Mouse (Mus musculus) hindbrain, embryonic 15.5 days (tissue): ENCODE data around the gene Tbcd. TPM values are rescaled to one million over a fixed set of nuclear protein-coding genes. Genes with fewer than 3 reads are reported as not detected.

Experiments
- ATAC-seq: fragments of 200-750 bp; cut with Nextera tagmentation; 2 replicates; pipeline ENCODE4 v1.8.0; 2017; ENCODE audit warnings: low read depth, moderate number of reproducible peaks, moderate TSS enrichment; ENCODE audit not compliant: low FRiP score
- H3K27ac ChIP-seq: fragments of 300-500 bp; sonication (generic); replicated peaks from 2 replicates; pipeline ENCODE4 v1.5.1; 2015; ENCODE audit warnings: mild to moderate bottlenecking, inconsistent platforms
- H3K27me3 ChIP-seq: fragments of 300-500 bp; sonication (generic); 2 replicates; pipeline ENCODE4 v1.6.1; 2015; ENCODE audit warnings: control low read depth, inconsistent platforms
- H3K36me3 ChIP-seq: fragments of 300-500 bp; sonication (generic); 2 replicates; pipeline ENCODE4 v1.6.1; 2015; ENCODE audit warnings: control low read depth, inconsistent platforms
- H3K4me1 ChIP-seq: fragments of 300-500 bp; sonication (generic); replicated peaks from 2 replicates; pipeline ENCODE4 v1.6.1; 2015; ENCODE audit warnings: control low read depth, inconsistent platforms
- H3K4me2 ChIP-seq: fragments of 300-500 bp; sonication (generic); 2 replicates; pipeline ENCODE4 v1.6.1; 2015; ENCODE audit warnings: moderate library complexity, mild to moderate bottlenecking, inconsistent platforms
- H3K4me3 ChIP-seq: fragments of 300-500 bp; sonication (generic); 2 replicates; pipeline ENCODE4 v1.5.1; 2015; ENCODE audit warnings: mild to moderate bottlenecking, inconsistent platforms
- H3K9ac ChIP-seq: fragments of 300-500 bp; sonication (generic); 2 replicates; pipeline ENCODE4 v1.6.1; 2015; ENCODE audit warnings: inconsistent platforms
- H3K9me3 ChIP-seq: fragments of 300-500 bp; sonication (generic); 2 replicates; pipeline ENCODE4 v1.6.1; 2016; ENCODE audit warnings: control low read depth, inconsistent platforms
- WGBS: fragments of 180-500 bp; shearing (Covaris S2); methylation state at CpG from one replicate; pipeline ENCODE4 v1.1.7; 2015; 5-methylcytosine and 5-hydroxymethylcytosine counted together
- polyA plus RNA-seq: library from polyadenylated mRNA; unstranded; fragments of >200 nt; fragmentation: Nextera tagmentation; extraction: Ambion mirVana; gene quantifications from 2 replicates; pipeline ENCODE4 v1.2.1, GENCODE M21; 2015

Tbcd gene
- polyA plus RNA-seq, 1 experiment from 2014 or later, result 63.6 TPM

DNA sequence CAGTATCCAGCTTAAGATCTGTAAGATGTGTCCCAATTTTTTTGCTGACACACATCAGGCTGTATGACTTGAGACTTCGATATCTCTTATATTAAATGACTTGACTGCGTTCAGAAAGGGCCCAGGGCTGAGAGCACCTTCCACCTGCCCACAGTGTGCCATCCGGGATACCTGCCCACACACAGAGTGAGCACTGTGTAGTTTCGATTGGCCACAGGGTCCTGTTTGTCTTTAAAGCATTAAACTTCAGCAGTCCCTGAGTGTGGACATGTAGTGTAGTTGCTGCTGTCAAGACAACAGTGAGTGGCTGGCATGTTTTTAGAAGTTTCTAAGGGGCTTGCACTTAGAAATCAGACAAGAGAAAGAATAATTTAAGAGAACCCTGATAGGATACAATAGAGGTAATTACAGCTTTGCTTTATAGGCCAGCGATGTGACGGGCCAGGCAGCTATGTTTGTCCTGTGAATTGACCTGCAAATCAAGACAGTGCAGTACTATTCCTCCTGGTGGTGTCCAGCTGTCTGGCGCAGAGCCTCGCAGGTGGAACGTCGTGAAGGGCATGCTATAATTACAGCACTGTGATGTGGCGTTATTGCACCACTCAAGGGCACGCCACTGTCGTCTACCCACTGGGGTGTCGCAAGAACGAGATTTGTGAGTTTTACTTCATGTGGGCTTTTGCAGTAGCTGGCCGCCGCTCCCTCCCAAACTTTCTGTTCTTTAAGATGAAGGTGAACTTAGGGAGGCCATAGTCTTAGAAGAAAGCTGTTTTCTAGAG lies 66.1 kb downstream of the Tbcd start:
- no peak for ATAC-seq
- Histone ChIP-seq H3K4me3 (no peak overlapping the region), H3K9me3 (no peaks in the 10 kb centered on the region), H3K4me2 (no peak overlapping the region), H3K27ac (no peak overlapping the region), H3K27me3 (no peaks in the 10 kb centered on the region), H3K9ac (no peak overlapping the region), H3K4me1 (peaks cover 20% of the 10 kb centered on the region; the same call in 1 of the 2 replicates), H3K36me3 (no peaks in the 10 kb centered on the region)
- WGBS, result 79% methylated on average over 17 of the region's 17 CpGs

DNA sequence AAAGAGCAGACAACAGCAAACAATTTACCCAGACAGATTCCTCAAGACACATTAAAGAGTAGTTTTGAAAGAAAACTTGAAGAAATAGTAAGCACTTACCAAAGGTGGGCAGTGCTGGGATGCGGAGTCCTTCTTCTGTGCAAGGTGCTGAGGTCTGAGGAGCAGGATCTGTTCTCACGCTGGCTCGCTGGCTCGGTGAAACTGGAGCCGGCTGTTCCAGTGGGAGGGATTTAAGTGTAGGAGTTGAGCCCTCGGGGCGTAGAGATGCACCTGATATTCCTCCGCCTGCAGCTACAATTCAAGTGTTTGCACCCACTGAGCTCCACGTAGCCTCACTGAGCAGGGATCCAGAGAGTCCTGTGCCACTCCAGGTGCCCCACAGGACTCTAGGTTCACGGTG lies 67.4 kb downstream of the Tbcd start, which contains the start of gene Zfp750:
Gene Zfp750 (minus strand): TSS at position 203 of the 400 bp plus-strand sequence.
- WGBS, result 49% methylated on average over 10 of the region's 10 CpGs
- no peak for ATAC-seq

DNA sequence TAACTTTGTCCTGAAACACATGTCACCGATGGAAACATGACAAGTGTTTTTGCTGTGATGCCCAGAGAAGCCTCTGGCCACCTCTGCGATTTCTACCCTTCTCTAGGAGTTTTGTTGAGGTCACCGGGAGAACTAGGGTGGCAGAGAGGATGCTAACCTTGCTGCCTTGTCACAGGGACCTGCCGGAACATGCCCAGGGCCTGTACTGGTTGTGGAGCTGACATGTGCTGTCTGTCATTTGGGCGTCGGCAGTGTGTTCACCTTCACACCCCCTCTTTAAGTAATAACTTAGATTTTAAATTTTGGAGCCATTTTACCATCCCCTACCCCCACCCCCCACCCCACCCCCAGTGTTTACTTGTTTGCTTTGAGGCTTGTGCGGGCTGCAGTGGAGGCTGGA lies 68.0 kb downstream of the Tbcd start:
- Histone ChIP-seq H3K27me3 (no peaks in the 10 kb centered on the region), H3K27ac (no peak overlapping the region), H3K9ac (no peak overlapping the region), H3K9me3 (no peaks in the 10 kb centered on the region), H3K4me2 (no peak overlapping the region), H3K36me3 (no peaks in the 10 kb centered on the region), H3K4me1 (peaks cover 12% of the 10 kb centered on the region; the same call in 1 of the 2 replicates), H3K4me3 (no peak overlapping the region)
- 90% methylated on average over 7 of the region's 7 CpGs for WGBS
- no peak for ATAC-seq

More for the DNA sequence above, 67.4 kb downstream of the Tbcd start, which contains the start of gene Zfp750:
- no peak within 1 kb of the TSS for H3K9ac ChIP-seq
- H3K4me1 ChIP-seq, result peaks cover 12% of the 10 kb centered on the region; the same call in 1 of the 2 replicates
- no peaks in the 10 kb centered on the region for H3K36me3 ChIP-seq
- no peak within 1 kb of the TSS for H3K4me3 ChIP-seq
- H3K9me3 ChIP-seq, result no peaks in the 10 kb centered on the region
- H3K4me2 ChIP-seq, result no peak within 1 kb of the TSS
- H3K27ac ChIP-seq, result no peak within 1 kb of the TSS
- no peaks in the 10 kb centered on the region for H3K27me3 ChIP-seq

DNA sequence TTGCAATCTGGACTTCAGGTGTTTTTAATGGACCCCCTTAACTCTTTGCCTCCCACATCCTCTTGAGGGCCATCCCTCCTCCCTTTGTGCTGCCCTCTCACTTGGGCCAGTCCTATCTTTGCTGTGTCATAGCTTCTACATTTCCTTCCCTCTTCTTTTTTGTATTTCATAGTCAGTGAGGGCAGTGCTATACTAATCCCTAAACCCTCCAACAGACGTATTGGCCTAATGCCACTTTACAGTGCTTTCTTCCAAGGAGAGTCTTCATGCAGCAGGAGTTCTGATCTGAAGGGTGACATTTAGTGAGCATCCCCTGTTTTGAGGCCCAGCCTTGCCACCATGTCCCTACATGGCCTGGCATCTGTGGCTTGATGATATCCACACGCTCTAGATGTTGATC lies 69.0 kb downstream of the Tbcd start:
- 90% methylated on average over 2 of the region's 2 CpGs for WGBS
- Histone ChIP-seq H3K27ac (no peak overlapping the region), H3K27me3 (no peaks in the 10 kb centered on the region), H3K4me3 (no peak overlapping the region), H3K9me3 (no peaks in the 10 kb centered on the region), H3K9ac (no peak overlapping the region), H3K36me3 (no peaks in the 10 kb centered on the region), H3K4me1 (peaks cover 12% of the 10 kb centered on the region; the same call in 1 of the 2 replicates), H3K4me2 (no peak overlapping the region)
- ATAC-seq, result no peak

DNA sequence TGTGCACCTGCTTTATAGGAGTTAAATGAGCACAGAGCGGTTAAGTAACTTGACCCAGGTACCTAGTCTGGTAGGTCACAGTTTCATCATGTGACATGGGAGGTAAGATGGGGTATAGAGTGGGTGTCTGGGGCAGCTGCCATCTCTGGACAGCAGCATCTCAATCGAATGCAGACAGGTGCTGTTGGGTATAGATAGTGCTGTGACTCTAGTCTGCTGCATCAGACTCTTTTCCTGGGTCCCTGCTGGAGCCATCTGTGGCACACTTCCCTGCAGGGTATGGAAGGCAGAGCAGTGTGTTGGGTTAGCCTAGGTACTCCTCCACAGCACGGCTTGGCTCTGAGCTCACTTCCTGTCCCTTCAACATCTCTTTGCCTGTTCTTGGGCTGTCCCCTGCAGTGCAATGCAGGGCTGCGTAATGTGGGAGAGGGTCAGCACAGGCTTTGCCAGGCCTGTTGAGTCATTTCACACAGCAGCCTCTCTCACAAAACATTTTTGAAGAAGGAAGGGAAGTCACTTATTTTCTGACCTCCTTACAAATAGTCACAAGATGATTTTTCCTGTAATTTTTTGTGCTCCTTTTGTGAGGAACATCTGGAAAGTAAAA lies 70.5 kb downstream of the Tbcd start:
- no peak overlapping the region for H3K4me3 ChIP-seq
- H3K4me1 ChIP-seq, result 0 out of 2 replicates have a peak, but pooled peaks cover 9% of the 10 kb centered on the region
- no peaks in the 10 kb centered on the region for H3K27me3 ChIP-seq
- H3K9ac ChIP-seq, result no peak overlapping the region
- ATAC-seq, result no peak
- no peak overlapping the region for H3K27ac ChIP-seq
- H3K4me2 ChIP-seq, result no peak overlapping the region
- WGBS, result 87% methylated on average over 4 of the region's 4 CpGs
- H3K9me3 ChIP-seq, result no peaks in the 10 kb centered on the region
- no peaks in the 10 kb centered on the region for H3K36me3 ChIP-seq

DNA sequence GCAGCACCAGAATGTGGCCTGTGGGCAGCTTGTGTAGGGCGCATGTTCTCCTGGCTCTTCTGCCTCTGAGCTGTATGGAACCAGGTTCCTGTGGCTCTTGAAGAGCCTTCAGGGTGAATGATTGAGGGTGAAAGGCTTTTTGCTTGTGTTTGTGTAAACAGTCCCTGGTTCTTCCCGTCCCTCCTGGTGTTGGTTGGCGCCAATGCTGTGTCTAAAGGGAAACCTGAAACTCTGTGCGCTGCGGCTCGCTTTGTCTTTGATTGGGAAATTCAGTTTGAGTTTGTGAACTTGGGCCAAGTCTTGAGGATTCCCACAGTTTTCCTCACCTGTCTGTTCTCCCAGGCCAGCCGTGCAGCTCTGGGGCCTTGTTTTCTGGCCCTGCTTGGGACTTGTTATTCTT lies 72.4 kb downstream of the Tbcd start:
- no peaks in the 10 kb centered on the region for H3K27me3 ChIP-seq
- WGBS, result 95% methylated on average over 7 of the region's 7 CpGs
- no peaks in the 10 kb centered on the region for H3K36me3 ChIP-seq
- no peak for ATAC-seq
- 0 out of 2 replicates have a peak, but pooled peaks cover 6% of the 10 kb centered on the region for H3K4me1 ChIP-seq
- H3K4me2 ChIP-seq, result no peak overlapping the region
- no peak overlapping the region for H3K4me3 ChIP-seq
- no peak overlapping the region for H3K9ac ChIP-seq
- H3K9me3 ChIP-seq, result no peaks in the 10 kb centered on the region
- no peak overlapping the region for H3K27ac ChIP-seq

DNA sequence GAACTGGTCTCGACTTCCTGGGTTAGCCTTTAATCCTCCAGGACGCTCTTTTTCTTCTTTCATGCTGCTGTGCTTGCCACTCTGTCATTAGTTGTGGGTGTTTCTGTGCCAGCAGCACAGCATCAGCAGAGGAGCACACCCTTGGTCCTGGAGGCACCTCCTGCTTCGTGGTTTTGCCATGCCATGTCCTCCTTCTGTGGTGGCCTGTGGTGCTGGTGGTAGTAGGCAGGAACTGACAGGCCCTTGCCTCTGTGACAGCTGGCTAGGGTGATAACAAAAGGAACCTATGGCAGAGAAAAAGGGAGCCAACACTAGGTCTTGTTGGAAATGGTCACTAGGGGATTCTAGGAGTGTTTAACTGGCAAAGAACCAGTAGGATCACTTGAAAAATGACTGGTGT lies 78.0 kb downstream of the Tbcd start:
- H3K4me2 ChIP-seq, result no peak overlapping the region
- WGBS, result 97% methylated on average over 3 of the region's 3 CpGs
- H3K27me3 ChIP-seq, result no peaks in the 10 kb centered on the region
- no peak overlapping the region for H3K27ac ChIP-seq
- no peak overlapping the region for H3K4me3 ChIP-seq
- ATAC-seq, result no peak
- H3K36me3 ChIP-seq, result no peaks in the 10 kb centered on the region
- H3K4me1 ChIP-seq, result no peaks in the 10 kb centered on the region
- H3K9me3 ChIP-seq, result no peaks in the 10 kb centered on the region
- H3K9ac ChIP-seq, result no peak overlapping the region

DNA sequence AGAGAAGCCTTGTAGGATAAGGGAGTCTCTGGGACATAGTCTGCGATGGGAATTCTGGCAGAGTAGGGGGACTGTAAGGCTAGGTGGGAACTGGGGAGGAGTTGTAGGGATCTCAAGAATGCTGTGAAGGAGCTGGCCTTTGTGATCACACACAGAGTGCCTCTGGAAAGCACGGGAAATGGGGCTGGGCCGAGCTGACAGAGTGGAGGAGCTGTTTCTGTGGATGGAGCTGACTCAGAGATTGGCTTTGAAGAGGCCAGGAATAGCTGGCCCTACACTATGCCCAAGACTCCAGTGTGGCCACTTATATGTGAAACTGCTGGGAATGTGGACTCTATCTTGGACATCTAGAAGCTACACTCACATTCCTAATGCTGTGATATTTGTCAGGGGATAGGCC lies 84.8 kb downstream of the Tbcd start:
- ATAC-seq, result no peak
- H3K36me3 ChIP-seq, result 0 out of 2 replicates have a peak, but pooled peaks cover 3% of the 10 kb centered on the region
- H3K27me3 ChIP-seq, result no peaks in the 10 kb centered on the region
- H3K4me2 ChIP-seq, result no peak overlapping the region
- WGBS, result 54% methylated on average over 3 of the region's 3 CpGs
- H3K4me3 ChIP-seq, result no peak overlapping the region
- H3K9ac ChIP-seq, result no peak overlapping the region
- H3K27ac ChIP-seq, result no peak overlapping the region
- H3K4me1 ChIP-seq, result no peaks in the 10 kb centered on the region
- no peaks in the 10 kb centered on the region for H3K9me3 ChIP-seq

DNA sequence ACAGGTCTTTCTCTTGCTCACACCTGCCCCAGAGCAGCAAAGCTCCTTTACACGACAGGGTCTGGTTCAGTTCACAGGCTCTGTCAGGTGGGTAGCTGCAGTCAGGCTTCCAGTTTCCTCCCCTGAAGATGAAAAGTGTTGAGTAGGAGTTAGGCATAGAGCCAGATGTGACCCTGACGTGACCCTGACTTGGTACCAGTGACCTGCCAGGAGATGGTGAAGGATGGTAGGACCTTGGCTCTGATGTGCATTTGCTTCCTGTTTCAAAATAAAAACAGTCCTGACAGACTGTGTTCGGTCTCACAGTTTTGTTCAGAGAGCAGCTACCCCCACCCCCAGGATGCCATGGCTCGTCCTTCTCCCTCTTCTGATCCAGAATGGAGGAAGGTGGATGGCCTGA lies 90.7 kb downstream of the Tbcd start:
- Histone ChIP-seq H3K4me1 (no peaks in the 10 kb centered on the region), H3K36me3 (0 out of 2 replicates have a peak, but pooled peaks cover 3% of the 10 kb centered on the region), H3K27me3 (no peaks in the 10 kb centered on the region), H3K9me3 (no peaks in the 10 kb centered on the region), H3K4me3 (no peak overlapping the region), H3K4me2 (no peak overlapping the region), H3K27ac (no peak overlapping the region), H3K9ac (no peak overlapping the region)
- ATAC-seq, result no peak
- WGBS, result 95% methylated on average over 4 of the region's 4 CpGs

DNA sequence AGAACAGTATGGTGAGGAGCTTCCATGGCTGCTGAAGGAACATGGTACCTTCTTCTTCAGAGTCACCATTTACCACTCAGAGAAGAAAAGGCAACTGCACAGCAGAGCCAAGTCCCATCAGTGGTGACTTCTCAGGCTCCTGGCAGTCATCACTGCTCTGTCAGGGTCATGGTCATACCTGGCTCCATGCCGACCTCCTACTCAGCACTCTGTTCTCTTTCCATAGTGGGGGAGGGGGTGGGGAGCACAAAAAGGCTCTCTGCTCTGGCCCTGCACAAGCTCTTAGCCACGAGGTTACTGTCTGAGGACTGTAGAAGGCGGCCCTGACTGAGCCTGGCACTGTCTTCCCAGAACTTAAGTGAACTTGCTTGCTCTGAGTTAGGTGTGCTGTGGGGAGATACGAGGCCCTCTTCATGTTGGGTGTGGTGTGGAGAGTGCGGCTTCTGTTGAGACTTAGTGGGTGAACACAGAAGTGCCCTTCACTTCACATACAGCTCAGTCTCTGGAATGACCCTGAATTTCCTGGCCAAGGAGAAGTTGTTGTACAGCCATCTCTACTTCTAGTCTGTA lies 91.6 kb downstream of the Tbcd start:
- Histone ChIP-seq H3K9me3 (no peaks in the 10 kb centered on the region), H3K27me3 (no peaks in the 10 kb centered on the region), H3K4me1 (peaks cover 3% of the 10 kb centered on the region; the same call in 1 of the 2 replicates), H3K4me2 (no peak overlapping the region), H3K4me3 (no peak overlapping the region), H3K9ac (no peak overlapping the region), H3K36me3 (0 out of 2 replicates have a peak, but pooled peaks cover 3% of the 10 kb centered on the region), H3K27ac (no peak overlapping the region)
- no peak for ATAC-seq
- WGBS, result 92% methylated on average over 5 of the region's 5 CpGs

DNA sequence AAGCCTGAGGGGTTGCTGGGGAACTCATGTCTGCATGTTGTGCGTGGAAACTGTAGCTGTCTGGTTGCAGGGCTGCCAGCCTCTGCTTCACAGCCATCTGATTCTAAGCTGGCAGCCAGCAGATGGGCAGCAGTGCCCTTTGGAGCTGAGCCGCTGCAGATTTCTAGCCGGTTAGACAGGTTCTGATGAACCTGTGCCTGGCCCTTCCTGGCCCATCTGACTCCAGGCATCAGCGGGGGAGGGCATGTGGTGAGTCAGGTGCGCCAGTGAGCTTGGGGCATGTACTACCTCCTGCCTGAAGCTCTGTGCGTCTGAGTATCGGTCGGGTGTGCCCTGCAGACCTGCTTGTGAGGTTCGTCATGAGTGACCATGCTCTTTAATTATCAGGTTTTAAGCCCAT lies 92.2 kb downstream of the Tbcd start:
- WGBS, result 84% methylated on average over 9 of the region's 9 CpGs
- no peak for ATAC-seq
- H3K27ac ChIP-seq, result no peak overlapping the region

DNA sequence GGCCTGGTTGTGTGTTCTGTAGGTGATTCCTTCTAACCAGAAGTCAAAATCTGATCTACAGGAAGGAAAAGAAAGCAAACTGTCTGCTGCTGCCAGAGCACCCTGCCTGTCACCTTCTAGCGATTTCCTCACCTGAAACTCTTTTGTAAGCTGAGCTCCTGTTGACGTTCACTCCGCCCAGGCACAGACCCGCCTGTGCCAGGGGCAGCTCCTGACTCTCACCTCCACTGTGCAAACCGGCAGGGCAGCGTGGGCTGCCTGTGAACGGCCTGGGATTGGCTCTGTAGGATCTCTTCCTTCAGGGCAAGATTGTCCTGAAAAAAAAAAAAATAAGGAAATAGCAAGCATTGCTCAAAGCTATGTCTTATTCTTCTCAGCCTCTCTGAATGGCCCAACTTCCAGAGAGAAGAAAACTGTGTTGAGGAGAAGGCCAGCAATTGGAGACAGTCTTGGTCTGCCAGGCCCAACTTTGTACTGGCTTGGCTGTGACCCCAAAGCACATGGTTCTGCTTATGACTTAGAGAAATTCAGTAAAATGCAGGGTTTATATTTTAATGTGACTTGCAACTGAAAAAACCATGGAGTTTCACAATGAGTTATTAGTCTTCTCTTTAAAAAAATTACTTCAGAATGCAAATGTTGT lies 93.1 kb downstream of the Tbcd start:
- Histone ChIP-seq H3K4me3 (no peak overlapping the region), H3K4me2 (no peak overlapping the region), H3K27ac (no peak overlapping the region), H3K36me3 (0 out of 2 replicates have a peak, but pooled peaks cover 3% of the 10 kb centered on the region), H3K4me1 (peaks cover 16% of the 10 kb centered on the region), H3K27me3 (no peaks in the 10 kb centered on the region), H3K9ac (no peak overlapping the region), H3K9me3 (no peaks in the 10 kb centered on the region)
- no peak for ATAC-seq
- WGBS, result 90% methylated on average over 7 of the region's 7 CpGs

More for the DNA sequence above, 92.2 kb downstream of the Tbcd start:
- H3K27me3 ChIP-seq, result no peaks in the 10 kb centered on the region
- H3K9ac ChIP-seq, result no peak overlapping the region
- no peaks in the 10 kb centered on the region for H3K9me3 ChIP-seq
- H3K36me3 ChIP-seq, result 0 out of 2 replicates have a peak, but pooled peaks cover 3% of the 10 kb centered on the region
- H3K4me3 ChIP-seq, result no peak overlapping the region
- H3K4me1 ChIP-seq, result peaks cover 7% of the 10 kb centered on the region
- no peak overlapping the region for H3K4me2 ChIP-seq
